Mouse (Mus musculus) spleen, adult 2 months (tissue): Measurements from ENCODE around the gene Gm10392. TPM values are rescaled to one million over a fixed set of nuclear protein-coding genes. Genes with fewer than 3 reads are reported as not detected.

Source experiments
- DNase-seq, 2 experiments: peaks; one replicate each; pipeline versions ENCODE4 v3.0.0 to v3.0.0-alpha.2; 2012 to 2021; ENCODE audit warnings: low spot score in 2 of 2, low read depth in 1 of 2
- H3K27ac ChIP-seq: fragments of 200-500 bp; 2 replicates; pipeline ENCODE4 v1.5.1; 2012; ENCODE audit warnings: low read length, inconsistent platforms; ENCODE audit not compliant: insufficient read depth
- H3K27me3 ChIP-seq: fragments of 200-500 bp; 2 replicates; pipeline ENCODE4 v1.6.1; 2012; ENCODE audit warnings: mild to moderate bottlenecking, moderate library complexity, low read length, inconsistent platforms; ENCODE audit not compliant: control insufficient read depth, insufficient read depth
- H3K36me3 ChIP-seq: fragments of 200-500 bp; 2 replicates; pipeline ENCODE4 v1.6.1; 2012; ENCODE audit warnings: mild to moderate bottlenecking, low read length, inconsistent platforms; ENCODE audit not compliant: control insufficient read depth, insufficient read depth
- H3K4me1 ChIP-seq: fragments of 200-500 bp; 2 replicates; pipeline ENCODE4 v1.6.1; 2011; ENCODE audit warnings: inconsistent platforms; ENCODE audit not compliant: control insufficient read depth, insufficient read depth, insufficient read length
- H3K4me3 ChIP-seq: fragments of 200-500 bp; 2 replicates; pipeline ENCODE4 v1.5.1; 2011; ENCODE audit warnings: mild to moderate bottlenecking, inconsistent platforms; ENCODE audit not compliant: insufficient read depth, insufficient read length; ENCODE audit errors: extremely low read depth
- CTCF ChIP-seq: fragments of 200-500 bp; IDR thresholded peaks from 2 replicates; pipeline ENCODE4 v1.5.1; 2011; ENCODE audit warnings: mild to moderate bottlenecking, inconsistent platforms; ENCODE audit not compliant: insufficient read depth, insufficient read length, insufficient replicate concordance; ENCODE audit errors: extremely low read depth
- POLR2A ChIP-seq: fragments of 200-500 bp; IDR thresholded peaks from 2 replicates; pipeline ENCODE4 v1.6.1; 2011; ENCODE audit warnings: low read depth, low read length, inconsistent platforms
- WGBS: fragments of 180-500 bp; shearing (Covaris S2); methylation state at CpG from one replicate; pipeline ENCODE4 v1.1.7; 2018; 5-methylcytosine and 5-hydroxymethylcytosine counted together
- polyA plus RNA-seq: library from polyadenylated mRNA; depleted of rRNA; stranded (reverse); fragments of >200 nt; gene quantifications from 2 replicates; pipeline ENCODE4 v1.2.3, GENCODE M21; 2012

The Gm10392 gene
- polyA plus RNA-seq, 1 experiment = 0.16 TPM

DNA sequence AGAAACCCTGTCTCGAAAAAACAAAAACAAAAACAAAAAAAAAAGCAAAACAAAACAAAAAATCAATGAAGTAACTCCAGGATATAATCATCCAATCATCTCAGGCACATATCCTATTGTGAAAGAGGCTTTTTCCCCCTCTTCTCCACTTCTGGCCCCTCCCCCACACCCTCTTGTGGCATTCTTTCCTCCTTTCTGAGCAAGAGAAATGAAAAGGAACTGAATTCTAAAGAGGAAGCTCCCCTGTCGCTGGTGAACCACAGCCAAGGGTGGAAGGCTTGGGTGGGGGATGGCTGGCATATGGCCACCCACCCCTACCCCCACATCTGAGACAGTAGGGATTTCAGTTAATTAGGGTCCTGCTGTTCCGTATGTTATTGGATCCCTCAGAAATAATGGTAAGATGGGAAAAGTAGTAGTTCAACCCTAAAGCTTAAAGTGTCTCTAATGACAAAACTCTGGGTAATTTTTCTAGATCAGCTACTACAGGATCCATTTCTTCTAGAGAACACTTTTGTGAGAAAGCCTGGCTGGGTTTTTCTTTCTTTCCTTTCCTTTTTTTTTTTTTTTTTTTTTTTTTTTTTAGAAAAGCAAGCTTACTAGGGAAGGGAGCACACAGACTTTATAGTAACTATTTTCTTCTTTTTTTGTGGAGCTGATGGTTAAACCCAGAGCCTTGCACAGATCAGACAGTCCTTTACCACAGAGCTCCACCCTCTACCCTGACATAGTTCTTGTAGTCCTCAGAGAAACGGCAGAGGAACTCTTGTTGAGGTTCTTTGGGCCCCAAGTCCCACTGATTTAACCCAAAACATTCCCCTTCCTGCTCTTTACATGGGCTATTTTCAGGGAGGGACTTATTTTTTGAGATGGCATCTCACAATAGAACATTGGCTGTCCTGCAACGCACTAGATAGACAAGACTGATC lies 1.9 kb upstream of the Gm10392 start:
- WGBS = 24% methylated on average over 5 of the region's 5 CpGs
- TF ChIP-seq POLR2A = no peak
- TF ChIP-seq CTCF = no peak
- H3K4me1 ChIP-seq = peaks cover 26% of the 10 kb centered on the region; the same call in 1 of the 2 replicates

GRCm38 (mm10) chr11:77518051-77518798 lies 773 bp downstream of the Gm10392 start:
- no peak for TF ChIP-seq POLR2A
- TF ChIP-seq CTCF = no peak
- DNase-seq = peak in 1 of 2 experiments; percentile 16
- peaks cover 6% of the 10 kb centered on the region for H3K27me3 ChIP-seq
- no peak overlapping the region; the same call in 1 of the 2 replicates for H3K4me3 ChIP-seq
- peak overlapping the region; percentile 82 for H3K27ac ChIP-seq
- H3K36me3 ChIP-seq = no peaks in the 10 kb centered on the region
- 39% methylated on average over 27 of the region's 27 CpGs for WGBS
- peaks cover 41% of the 10 kb centered on the region for H3K4me1 ChIP-seq

More for the DNA sequence above, 1.9 kb upstream of the Gm10392 start:
- peak in 1 of 2 experiments; percentile 47 for DNase-seq
- H3K27ac ChIP-seq = 0 out of 2 replicates have a peak overlapping the region, but pooled peaks have one; percentile 12
- no peak overlapping the region for H3K4me3 ChIP-seq
- H3K27me3 ChIP-seq = peaks cover 2% of the 10 kb centered on the region; the same call in 1 of the 2 replicates
- H3K36me3 ChIP-seq = no peaks in the 10 kb centered on the region

DNA sequence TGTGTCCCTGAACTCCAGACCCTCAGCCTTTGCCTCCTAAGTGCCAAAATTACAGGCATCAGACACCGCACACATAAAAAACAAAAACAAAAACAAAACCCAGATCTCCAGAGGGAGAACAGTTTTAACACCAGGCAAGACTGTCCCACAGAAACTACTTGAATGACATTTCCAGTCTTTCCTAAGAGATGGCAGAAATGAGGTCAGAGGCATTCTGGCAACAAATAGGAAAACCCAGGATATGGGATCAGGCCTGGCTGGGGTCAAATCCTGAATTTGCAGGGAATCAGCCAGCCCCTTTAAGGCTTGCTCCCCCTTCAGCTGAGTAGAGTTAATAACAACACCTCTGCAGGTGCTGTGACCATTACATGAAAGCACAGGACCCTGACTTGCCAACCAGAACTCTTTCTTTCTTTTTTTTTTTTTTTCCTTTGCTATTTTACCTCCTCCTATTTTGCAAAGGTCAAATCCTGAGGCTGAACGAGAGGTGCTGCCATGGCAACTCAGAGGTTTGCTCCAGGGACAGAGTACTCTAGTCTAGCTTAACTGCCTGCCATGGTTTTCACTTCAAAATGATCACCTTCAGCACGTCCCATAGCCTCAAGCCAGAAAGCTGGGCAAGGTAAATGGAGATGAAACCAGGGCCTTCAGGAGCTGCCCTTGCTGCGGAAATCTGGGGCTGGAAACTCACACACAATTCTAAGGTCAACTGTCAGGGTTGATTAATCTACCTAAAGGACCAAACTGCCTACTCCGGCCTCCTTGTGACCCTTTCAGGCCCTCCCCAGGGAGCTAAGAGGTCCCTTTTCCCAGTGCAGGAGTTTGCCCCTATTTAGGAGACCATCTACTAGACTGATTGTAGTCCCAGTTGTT lies 2.2 kb downstream of the Gm10392 start:
- Histone ChIP-seq H3K4me3 (no peak overlapping the region), H3K27ac (no peak overlapping the region), H3K4me1 (peaks cover 45% of the 10 kb centered on the region), H3K27me3 (peaks cover 6% of the 10 kb centered on the region), H3K36me3 (no peaks in the 10 kb centered on the region)
- TF ChIP-seq POLR2A (no peak), CTCF (no peak)
- DNase-seq = no peak
- 79% methylated on average over 5 of the region's 5 CpGs for WGBS

- H3K36me3 ChIP-seq = no peaks in the 10 kb centered on the region
- TF ChIP-seq CTCF (no peak), POLR2A (no peak)
- H3K4me1 ChIP-seq = peaks cover 45% of the 10 kb centered on the region
- peak within 1 kb of the TSS; percentile 43 for H3K27ac ChIP-seq
- peak in 1 of 2 experiments; percentile 21 for DNase-seq
- 11% methylated on average over 39 of the region's 39 CpGs for WGBS
- H3K4me3 ChIP-seq = peak within 1 kb of the TSS; percentile 58
- H3K27me3 ChIP-seq = peaks cover 6% of the 10 kb centered on the region
Observed at GRCm38 (mm10) chr11:77515637-77516552, 3.1 kb downstream of the Gm10392 start, which contains the start of gene Trp53i13. Gene Trp53i13, minus strand, starts transcription at chr11:77515980.

GRCm38 (mm10) chr11:77514832-77515636 lies 4.0 kb downstream of the Gm10392 start, which contains the start of gene Abhd15:
Gene Abhd15, plus strand, starts transcription at chr11:77515121.
- H3K36me3 ChIP-seq = no peaks in the 10 kb centered on the region
- peak in 1 of 2 experiments; percentile 56 for DNase-seq
- H3K4me3 ChIP-seq = peak within 1 kb of the TSS; percentile 58
- H3K27ac ChIP-seq = peak within 1 kb of the TSS; percentile 43
- peaks cover 6% of the 10 kb centered on the region for H3K27me3 ChIP-seq
- H3K4me1 ChIP-seq = peaks cover 38% of the 10 kb centered on the region
- peak; percentile 2; the same call in 1 of the 2 replicates for TF ChIP-seq POLR2A
- TF ChIP-seq CTCF = no peak
- under 1% methylated on average over 68 of the region's 72 CpGs for WGBS
